Mouse (Mus musculus) kidney, postnatal 25 days (tissue): ENCODE results near the gene Dab2ip.

Experiments used
- DNase-seq, 2 experiments: peaks; one replicate each; pipeline ENCODE4 v3.0.0; 2021; ENCODE audit warnings: mixed read lengths in 2 of 2

Gene Dab2ip

GRCm38 (mm10) chr2:35624380-35625006, 66.4 kb downstream of the Dab2ip start:
- DNase-seq = no peak

GRCm38 (mm10) chr2:35625007-35625380, 66.9 kb downstream of the Dab2ip start:
- no peak for DNase-seq

GRCm38 (mm10) chr2:35625526-35625925, 67.5 kb downstream of the Dab2ip start:
- DNase-seq = no peak

- no peak for DNase-seq
Measured at GRCm38 (mm10) chr2:35626181-35626727, 68.2 kb downstream of the Dab2ip start.

- DNase-seq = no peak
Measured at GRCm38 (mm10) chr2:35627298-35627898, 69.3 kb downstream of the Dab2ip start.

GRCm38 (mm10) chr2:35628052-35628451, 70.0 kb downstream of the Dab2ip start:
- DNase-seq = no peak

GRCm38 (mm10) chr2:35628656-35629055, 70.6 kb downstream of the Dab2ip start:
- DNase-seq = no peak

GRCm38 (mm10) chr2:35629126-35629525, 71.1 kb downstream of the Dab2ip start:
- no peak for DNase-seq

- DNase-seq = no peak
Measured at GRCm38 (mm10) chr2:35633392-35633791, 75.3 kb downstream of the Dab2ip start.

- DNase-seq = no peak
Measured at GRCm38 (mm10) chr2:35634963-35635362, 76.9 kb downstream of the Dab2ip start.

- no peak for DNase-seq
Measured at GRCm38 (mm10) chr2:35635541-35635940, 77.5 kb downstream of the Dab2ip start.

GRCm38 (mm10) chr2:35637880-35638535, 79.9 kb downstream of the Dab2ip start:
- DNase-seq = no peak

- DNase-seq = no peak
Measured at GRCm38 (mm10) chr2:35639799-35640198, 81.7 kb downstream of the Dab2ip start.

GRCm38 (mm10) chr2:35640576-35640975, 82.5 kb downstream of the Dab2ip start:
- peak; percentile 61 to 70 for DNase-seq

- no peak for DNase-seq
Measured at GRCm38 (mm10) chr2:35642224-35642623, 84.2 kb downstream of the Dab2ip start.

- peak in 1 of 2 experiments; percentile 22 for DNase-seq
Measured at GRCm38 (mm10) chr2:35646553-35646952, 88.5 kb downstream of the Dab2ip start.

- DNase-seq = peak; percentile 83 to 92
Measured at GRCm38 (mm10) chr2:35649708-35650107, 91.6 kb downstream of the Dab2ip start.

GRCm38 (mm10) chr2:35651297-35651731, 93.2 kb downstream of the Dab2ip start:
- peak; percentile 72 to 79 for DNase-seq

- no peak for DNase-seq
Measured at GRCm38 (mm10) chr2:35652984-35653383, 94.9 kb downstream of the Dab2ip start.

GRCm38 (mm10) chr2:35654795-35655194, 96.7 kb downstream of the Dab2ip start:
- DNase-seq = no peak

GRCm38 (mm10) chr2:35655996-35656395, 97.9 kb downstream of the Dab2ip start:
- no peak for DNase-seq

GRCm38 (mm10) chr2:35658311-35658710, 100.2 kb downstream of the Dab2ip start:
- no peak for DNase-seq

GRCm38 (mm10) chr2:35659578-35660194, 101.6 kb downstream of the Dab2ip start:
- DNase-seq = no peak
